Mouse (Mus musculus) lung, adult 2 months (tissue): ENCODE results near the gene H2al2a. TPM values are rescaled to one million over a fixed set of nuclear protein-coding genes. Genes with fewer than 3 reads are reported as not detected.

Source experiments
- DNase-seq: peaks from one replicate; pipeline ENCODE4 v3.0.0; 2022
- H3K4me1 ChIP-seq: fragments of 200-500 bp; 2 replicates; pipeline ENCODE4 v1.6.1; 2011; ENCODE audit warnings: low read length; ENCODE audit not compliant: control insufficient read depth, insufficient read depth
- H3K4me3 ChIP-seq: fragments of 200-500 bp; replicated peaks from 2 replicates; pipeline ENCODE3; 2011; ENCODE audit warnings: low read depth, mild to moderate bottlenecking, control low read depth, low read length; ENCODE audit errors: extremely low read depth
- CTCF ChIP-seq: fragments of 200-500 bp; IDR thresholded peaks from 2 replicates; pipeline ENCODE4 v1.5.1; 2011; ENCODE audit warnings: mild to moderate bottlenecking, low read length, control low read depth; ENCODE audit not compliant: insufficient read depth
- POLR2A ChIP-seq: fragments of 200-500 bp; IDR thresholded peaks from 2 replicates; pipeline ENCODE4 v1.6.1; 2011; ENCODE audit warnings: low read depth, mild to moderate bottlenecking, control low read depth, low read length, borderline replicate concordance; ENCODE audit errors: extremely low read depth
- WGBS: fragments of 180-500 bp; shearing (Covaris S2); methylation state at CpG from one replicate; pipeline ENCODE4 v1.1.7; 2018; 5-methylcytosine and 5-hydroxymethylcytosine counted together
- polyA plus RNA-seq: library from polyadenylated mRNA; depleted of rRNA; stranded (reverse); fragments of >200 nt; gene quantifications from 2 replicates; pipeline ENCODE4 v1.2.3, GENCODE M21; 2012

H2al2a gene
- polyA plus RNA-seq, 1 experiment: not detected

GRCm38 (mm10) chr2:18027448-18028139, 30.8 kb upstream of the H2al2a start:
- WGBS: 1% methylated on average over 44 of the region's 44 CpGs
- peaks cover 10% of the 10 kb centered on the region for H3K4me1 ChIP-seq
- TF ChIP-seq POLR2A (0 out of 2 replicates have a peak, but pooled peaks have one; percentile 32), CTCF (peak; percentile 56)
- H3K4me3 ChIP-seq: peak overlapping the region; percentile 77
- peak; percentile 94 for DNase-seq

GRCm38 (mm10) chr2:18026116-18026947, 29.6 kb upstream of the H2al2a start:
- peaks cover 5% of the 10 kb centered on the region for H3K4me1 ChIP-seq
- H3K4me3 ChIP-seq: peak overlapping the region; percentile 69
- WGBS: under 1% methylated on average over 44 of the region's 44 CpGs
- peak; percentile 66 for DNase-seq
- TF ChIP-seq POLR2A: no peak

- WGBS: 11% methylated on average over 14 of the region's 14 CpGs
- DNase-seq: no peak
Observed at GRCm38 (mm10) chr2:18025781-18026115, 29.0 kb upstream of the H2al2a start.

GRCm38 (mm10) chr2:18025116-18025515, 28.4 kb upstream of the H2al2a start:
- no peak for TF ChIP-seq POLR2A
- WGBS: 77% methylated on average over 5 of the region's 5 CpGs
- no peak for DNase-seq
- no peak overlapping the region for H3K4me3 ChIP-seq
- H3K4me1 ChIP-seq: peaks cover 3% of the 10 kb centered on the region

More at GRCm38 (mm10) chr2:18025781-18026115, 29.0 kb upstream of the H2al2a start:
- TF ChIP-seq POLR2A: no peak
- TF ChIP-seq CTCF: no peak
- Histone ChIP-seq H3K4me1 (peaks cover 3% of the 10 kb centered on the region), H3K4me3 (peak overlapping the region; percentile 69)

- 44% methylated on average over 1 of the region's 1 CpGs for WGBS
- TF ChIP-seq CTCF (no peak), POLR2A (no peak)
- no peak for DNase-seq
Observed at GRCm38 (mm10) chr2:18022886-18023285, 26.1 kb upstream of the H2al2a start.

GRCm38 (mm10) chr2:18019122-18019521, 22.4 kb upstream of the H2al2a start:
- Histone ChIP-seq H3K4me1 (no peaks in the 10 kb centered on the region), H3K4me3 (no peak overlapping the region)
- 61% methylated on average over 1 of the region's 1 CpGs for WGBS
- TF ChIP-seq CTCF (no peak), POLR2A (no peak)
- DNase-seq: no peak

More at GRCm38 (mm10) chr2:18022886-18023285, 26.1 kb upstream of the H2al2a start:
- Histone ChIP-seq H3K4me3 (no peak overlapping the region), H3K4me1 (peaks cover 3% of the 10 kb centered on the region)

- 95% methylated on average over 6 of the region's 6 CpGs for WGBS
- no peak for DNase-seq
- TF ChIP-seq POLR2A (no peak), CTCF (no peak)
- Histone ChIP-seq H3K4me3 (no peak overlapping the region), H3K4me1 (no peaks in the 10 kb centered on the region)
Observed at GRCm38 (mm10) chr2:18017321-18017720, 20.6 kb upstream of the H2al2a start.

- no peak for TF ChIP-seq POLR2A
- no peak for TF ChIP-seq CTCF
- no peak for DNase-seq
- H3K4me1 ChIP-seq: no peaks in the 10 kb centered on the region
- H3K4me3 ChIP-seq: no peak overlapping the region
- WGBS: 88% methylated on average over 1 of the region's 1 CpGs
Observed at GRCm38 (mm10) chr2:18016639-18017038, 19.9 kb upstream of the H2al2a start.

GRCm38 (mm10) chr2:18015581-18015980, 18.8 kb upstream of the H2al2a start:
- Histone ChIP-seq H3K4me3 (no peak overlapping the region), H3K4me1 (no peaks in the 10 kb centered on the region)
- 60% methylated on average over 3 of the region's 3 CpGs for WGBS
- no peak for DNase-seq
- TF ChIP-seq CTCF: no peak
- no peak for TF ChIP-seq POLR2A
